Mouse (Mus musculus): ENCODE measurements at regions not wholly inside any gene's neighbourhood (a gene's known extent, or its start where the extent isn't known, plus 50 kb on each side); places are given as distances from the start of the nearest gene placed in this dataset.

DNA sequence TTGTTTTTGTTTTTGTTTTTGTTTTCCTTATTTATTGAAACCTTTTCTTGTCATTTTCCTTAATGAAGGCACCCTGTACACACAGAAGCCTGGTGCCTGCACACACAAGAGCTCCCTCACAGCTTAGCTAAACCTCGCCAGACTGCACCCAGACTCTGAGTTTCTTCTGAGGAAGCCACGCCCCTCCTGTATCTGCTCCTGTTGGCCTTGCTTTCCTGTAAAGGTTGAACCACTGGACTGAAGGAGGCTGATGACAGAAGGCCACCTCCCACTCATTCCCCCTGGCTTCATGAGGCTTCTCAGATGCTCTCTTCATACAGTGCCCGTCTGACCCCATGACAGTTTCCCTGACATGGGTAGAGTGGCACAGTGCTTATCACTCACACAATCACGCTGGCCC is 97.2 kb upstream of the Slc34a2 start:
- DNase-seq (ENCODE audit: low spot score), result no peak
- H3K4me1 ChIP-seq (ENCODE audit: insufficient read depth, low read length), result no peaks in the 10 kb centered on the region
- H3K9me3 ChIP-seq (ENCODE audit: low read length), result no peaks in the 10 kb centered on the region
- no peak overlapping the region for H3K4me3 ChIP-seq (ENCODE audit: low read length)
- H3K27me3 ChIP-seq (ENCODE audit: insufficient read depth, low read length), result no peaks in the 10 kb centered on the region
- no peaks in the 10 kb centered on the region for H3K36me3 ChIP-seq (ENCODE audit: insufficient read depth, low read length)
- H3K4me2 ChIP-seq (ENCODE audit: low read depth, low read length), result no peak overlapping the region
- TF ChIP-seq CTCF (IDR thresholded peaks at IDR 0.05; ENCODE audit: low read depth), result no peak
- no peak for ATAC-seq
- no peak overlapping the region for H3K27ac ChIP-seq
- no peak overlapping the region for H3K9ac ChIP-seq (replicated peaks; ENCODE audit: low read length)
- WGBS, result 83% methylated on average over 4 of the region's 4 CpGs

DNA sequence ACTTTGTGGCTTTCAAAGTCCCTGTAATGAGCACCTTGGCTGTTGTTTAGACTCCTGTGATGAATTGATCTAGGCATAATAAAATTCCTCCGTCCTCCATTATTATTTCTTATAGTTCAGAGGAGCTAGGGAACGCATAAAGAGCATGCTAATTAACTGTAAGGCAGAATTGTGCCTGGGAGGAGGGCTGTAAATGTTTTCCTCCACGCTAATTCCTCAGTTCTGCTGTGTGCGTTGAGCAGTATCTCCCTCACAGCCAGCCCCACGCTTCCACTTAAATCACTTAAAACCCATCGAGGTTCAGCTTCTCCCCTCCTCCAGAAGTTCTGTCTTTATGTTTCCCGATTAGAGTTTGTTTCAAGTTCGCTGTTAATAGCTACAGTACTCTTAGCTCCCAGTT is 84.0 kb upstream of the Slc34a2 start:
- Histone ChIP-seq H3K9me3 (ENCODE audit: low read length) (no peaks in the 10 kb centered on the region), H3K36me3 (ENCODE audit: insufficient read depth, low read length) (no peaks in the 10 kb centered on the region), H3K9ac (replicated peaks; ENCODE audit: low read length) (no peak overlapping the region), H3K4me2 (ENCODE audit: low read depth, low read length) (no peak overlapping the region), H3K27me3 (ENCODE audit: insufficient read depth, low read length) (no peaks in the 10 kb centered on the region), H3K4me1 (ENCODE audit: insufficient read depth, low read length) (no peaks in the 10 kb centered on the region), H3K27ac (no peak overlapping the region), H3K4me3 (ENCODE audit: low read length) (no peak overlapping the region)
- TF ChIP-seq CTCF (IDR thresholded peaks at IDR 0.05; ENCODE audit: low read depth), result no peak
- DNase-seq (ENCODE audit: low spot score) (no peak), ATAC-seq (no peak)
- 50% methylated on average over 8 of the region's 8 CpGs for WGBS

DNA sequence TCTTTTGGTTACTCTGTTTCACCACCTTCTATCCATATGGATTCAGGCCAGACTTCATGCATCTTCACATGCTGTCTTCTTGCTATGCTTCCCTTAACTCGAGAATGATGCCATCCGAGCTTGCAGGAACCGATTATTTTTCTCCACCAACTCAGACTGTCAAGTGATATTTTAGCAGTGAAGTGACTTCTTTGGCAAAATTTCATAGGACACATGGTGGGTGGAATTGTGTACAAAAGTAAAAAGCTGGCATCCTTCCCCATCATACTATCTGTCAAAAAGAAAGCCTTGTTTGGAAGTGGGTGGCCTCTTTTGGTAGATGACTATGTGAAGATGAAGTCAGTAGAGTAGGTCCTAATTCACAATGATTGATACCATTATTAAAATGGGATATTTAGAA is 83.2 kb upstream of the Slc34a2 start:
- no peak overlapping the region for H3K9ac ChIP-seq (replicated peaks; ENCODE audit: low read length)
- DNase-seq (ENCODE audit: low spot score), result no peak
- ATAC-seq, result no peak
- no peaks in the 10 kb centered on the region for H3K36me3 ChIP-seq (ENCODE audit: insufficient read depth, low read length)
- H3K4me1 ChIP-seq (ENCODE audit: insufficient read depth, low read length), result no peaks in the 10 kb centered on the region
- WGBS, result 78% methylated on average over 3 of the region's 3 CpGs
- TF ChIP-seq CTCF (IDR thresholded peaks at IDR 0.05; ENCODE audit: low read depth), result no peak
- no peak overlapping the region for H3K4me3 ChIP-seq (ENCODE audit: low read length)
- no peaks in the 10 kb centered on the region for H3K27me3 ChIP-seq (ENCODE audit: insufficient read depth, low read length)
- H3K27ac ChIP-seq, result no peak overlapping the region
- no peaks in the 10 kb centered on the region for H3K9me3 ChIP-seq (ENCODE audit: low read length)
- H3K4me2 ChIP-seq (ENCODE audit: low read depth, low read length), result no peak overlapping the region

DNA sequence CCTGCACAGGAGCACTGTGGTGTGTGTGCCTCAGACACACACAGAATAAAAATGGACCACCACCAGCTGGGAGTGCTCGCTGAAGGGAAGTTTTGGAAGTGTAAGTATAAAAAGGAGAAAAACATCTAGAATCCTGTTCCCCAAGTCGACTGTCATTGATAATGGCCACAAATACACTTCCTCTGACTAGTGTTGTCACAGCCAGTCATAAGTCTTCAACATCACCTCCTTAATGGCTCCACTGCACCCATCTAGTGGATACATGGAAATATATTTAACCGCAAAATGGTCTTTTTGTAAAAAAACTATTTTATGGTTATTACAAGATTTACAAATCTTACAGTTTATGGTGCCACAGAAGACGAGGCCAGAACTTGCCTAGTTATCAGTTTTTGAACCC is 73.7 kb upstream of the Slc34a2 start:
- ATAC-seq, result no peak
- DNase-seq (ENCODE audit: low spot score), result no peak
- H3K4me3 ChIP-seq (ENCODE audit: low read length), result no peak overlapping the region
- no peak overlapping the region for H3K9ac ChIP-seq (replicated peaks; ENCODE audit: low read length)
- H3K27me3 ChIP-seq (ENCODE audit: insufficient read depth, low read length), result no peaks in the 10 kb centered on the region
- no peaks in the 10 kb centered on the region for H3K9me3 ChIP-seq (ENCODE audit: low read length)
- H3K4me2 ChIP-seq (ENCODE audit: low read depth, low read length), result no peak overlapping the region
- H3K27ac ChIP-seq, result no peak overlapping the region
- 80% methylated on average over 4 of the region's 4 CpGs for WGBS
- H3K36me3 ChIP-seq (ENCODE audit: insufficient read depth, low read length), result no peaks in the 10 kb centered on the region
- TF ChIP-seq CTCF (IDR thresholded peaks at IDR 0.05; ENCODE audit: low read depth), result no peak
- H3K4me1 ChIP-seq (ENCODE audit: insufficient read depth, low read length), result no peaks in the 10 kb centered on the region

DNA sequence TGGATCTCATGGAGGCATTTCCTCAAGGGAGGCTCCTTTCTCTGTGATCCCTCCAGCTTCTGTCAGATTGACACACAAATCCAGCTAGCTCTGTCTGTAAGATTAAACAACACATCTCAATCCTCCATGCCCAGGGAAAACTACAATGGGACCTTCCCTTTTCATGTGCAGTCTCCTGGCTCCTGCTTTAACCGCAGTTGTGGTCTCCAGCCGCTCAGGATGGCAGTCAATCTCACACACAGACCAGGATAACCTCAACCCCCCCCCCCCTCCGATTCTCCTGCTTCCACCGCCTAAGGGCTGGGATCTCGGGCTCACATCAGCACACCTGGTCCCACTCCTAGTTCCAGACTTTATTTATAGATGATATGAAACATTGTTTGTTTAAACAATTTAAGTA is 66.1 kb upstream of the Slc34a2 start:
- no peak for DNase-seq (ENCODE audit: low spot score)
- no peak for ATAC-seq
- Histone ChIP-seq H3K4me2 (ENCODE audit: low read depth, low read length) (no peak overlapping the region), H3K36me3 (ENCODE audit: insufficient read depth, low read length) (no peaks in the 10 kb centered on the region), H3K27ac (no peak overlapping the region), H3K4me1 (ENCODE audit: insufficient read depth, low read length) (no peaks in the 10 kb centered on the region), H3K9me3 (ENCODE audit: low read length) (no peaks in the 10 kb centered on the region), H3K4me3 (ENCODE audit: low read length) (no peak overlapping the region), H3K27me3 (ENCODE audit: insufficient read depth, low read length) (no peaks in the 10 kb centered on the region), H3K9ac (replicated peaks; ENCODE audit: low read length) (no peak overlapping the region)
- WGBS, result 47% methylated on average over 5 of the region's 5 CpGs
- no peak for TF ChIP-seq CTCF (IDR thresholded peaks at IDR 0.05; ENCODE audit: low read depth)

DNA sequence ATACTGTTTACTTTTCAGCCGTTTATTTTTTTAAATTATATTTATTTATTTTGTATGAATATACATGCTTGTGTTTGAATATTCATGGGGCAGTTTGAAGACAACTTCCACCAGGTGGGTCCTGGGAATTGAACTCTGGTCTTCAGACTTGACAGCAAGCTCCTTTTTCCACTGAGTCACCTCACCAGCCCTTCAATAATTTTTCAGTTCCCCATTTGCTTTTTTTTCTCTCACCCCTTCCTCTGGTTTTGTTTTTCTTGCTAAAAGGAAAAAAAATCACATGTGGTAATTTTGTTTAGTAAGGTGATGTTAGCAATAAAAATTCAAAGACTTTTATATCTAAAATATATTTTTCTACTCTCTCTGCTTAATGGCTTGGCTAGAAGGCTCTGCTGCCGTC is 64.9 kb upstream of the Slc34a2 start:
- H3K4me1 ChIP-seq (ENCODE audit: insufficient read depth, low read length), result no peaks in the 10 kb centered on the region
- H3K4me3 ChIP-seq (ENCODE audit: low read length), result no peak overlapping the region
- no peak for DNase-seq (ENCODE audit: low spot score)
- H3K27ac ChIP-seq, result no peak overlapping the region
- TF ChIP-seq CTCF (IDR thresholded peaks at IDR 0.05; ENCODE audit: low read depth), result no peak
- H3K27me3 ChIP-seq (ENCODE audit: insufficient read depth, low read length), result no peaks in the 10 kb centered on the region
- H3K9ac ChIP-seq (replicated peaks; ENCODE audit: low read length), result no peak overlapping the region
- WGBS, result 69% methylated on average over 2 of the region's 2 CpGs
- H3K36me3 ChIP-seq (ENCODE audit: insufficient read depth, low read length), result no peaks in the 10 kb centered on the region
- no peak overlapping the region for H3K4me2 ChIP-seq (ENCODE audit: low read depth, low read length)
- no peaks in the 10 kb centered on the region for H3K9me3 ChIP-seq (ENCODE audit: low read length)
- ATAC-seq, result no peak

DNA sequence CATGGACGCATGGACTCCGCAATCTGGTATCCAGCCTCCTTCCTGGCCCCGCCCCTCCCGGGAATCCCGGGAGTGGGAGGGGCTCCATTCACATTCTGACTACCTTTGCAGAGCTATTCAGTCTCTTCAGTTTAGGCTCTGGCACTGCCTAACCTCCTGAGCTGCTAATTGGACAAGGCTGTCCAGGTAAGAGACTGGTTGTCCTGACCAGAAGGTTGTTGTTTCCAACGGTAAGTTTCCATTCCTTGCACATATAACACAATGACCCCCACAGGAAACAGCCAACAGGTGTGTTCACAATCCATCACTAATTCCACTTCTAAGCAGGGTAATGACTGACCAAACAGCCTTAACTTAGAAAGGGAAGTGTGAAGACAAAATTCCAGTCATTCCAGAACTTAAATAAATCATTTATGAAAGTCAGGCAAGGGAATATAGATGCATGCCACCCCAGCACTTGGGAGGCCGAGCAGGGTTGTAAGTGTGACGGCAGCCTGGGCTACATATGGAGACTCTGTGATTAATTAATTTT is 62.3 kb upstream of the Slc34a2 start:
- WGBS, result 71% methylated on average over 8 of the region's 8 CpGs
- Histone ChIP-seq H3K27me3 (ENCODE audit: insufficient read depth, low read length) (no peaks in the 10 kb centered on the region), H3K4me1 (ENCODE audit: insufficient read depth, low read length) (no peaks in the 10 kb centered on the region), H3K4me3 (ENCODE audit: low read length) (no peak overlapping the region), H3K27ac (no peak overlapping the region), H3K36me3 (ENCODE audit: insufficient read depth, low read length) (no peaks in the 10 kb centered on the region), H3K9me3 (ENCODE audit: low read length) (no peaks in the 10 kb centered on the region), H3K4me2 (ENCODE audit: low read depth, low read length) (no peak overlapping the region), H3K9ac (replicated peaks; ENCODE audit: low read length) (no peak overlapping the region)
- no peak for DNase-seq (ENCODE audit: low spot score)
- no peak for TF ChIP-seq CTCF (IDR thresholded peaks at IDR 0.05; ENCODE audit: low read depth)
- ATAC-seq, result no peak
